Mouse (Mus musculus): ENCODE results near the gene Plb1. TPM values are rescaled to one million over a fixed set of nuclear protein-coding genes. Genes with fewer than 3 reads are reported as not detected.

The Plb1 gene
- polyA plus RNA-seq, 1 experiment: not detected

DNA sequence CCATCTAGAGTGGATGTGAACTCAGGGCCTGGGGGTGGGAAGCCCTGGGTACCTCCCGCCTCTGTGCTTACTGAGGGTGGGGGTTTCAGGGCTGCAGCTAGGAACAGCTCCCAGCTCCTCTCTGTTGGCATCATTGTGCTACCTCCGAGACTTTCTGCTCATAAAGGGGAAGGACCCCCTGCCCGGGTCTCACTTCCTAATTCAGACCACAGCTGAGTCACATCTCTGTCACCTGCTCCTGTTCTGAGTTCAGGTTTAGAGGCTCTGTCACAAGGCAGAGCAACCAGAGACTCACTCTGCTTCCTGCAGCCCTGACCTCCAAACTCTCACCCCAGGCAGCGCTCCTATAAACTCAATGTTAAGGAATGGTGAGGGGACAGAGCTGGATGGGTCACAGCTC, 53.8 kb downstream of the Plb1 start:
- no peak overlapping the region for H3K4me3 ChIP-seq (ENCODE audit: insufficient read depth, low read depth, low read length)
- H3K27ac ChIP-seq (replicated peaks; ENCODE audit: low read depth, low read length): no peak overlapping the region
- H3K4me1 ChIP-seq (ENCODE audit: control insufficient read depth, insufficient read depth, insufficient read length, low read length): no peaks in the 10 kb centered on the region

DNA sequence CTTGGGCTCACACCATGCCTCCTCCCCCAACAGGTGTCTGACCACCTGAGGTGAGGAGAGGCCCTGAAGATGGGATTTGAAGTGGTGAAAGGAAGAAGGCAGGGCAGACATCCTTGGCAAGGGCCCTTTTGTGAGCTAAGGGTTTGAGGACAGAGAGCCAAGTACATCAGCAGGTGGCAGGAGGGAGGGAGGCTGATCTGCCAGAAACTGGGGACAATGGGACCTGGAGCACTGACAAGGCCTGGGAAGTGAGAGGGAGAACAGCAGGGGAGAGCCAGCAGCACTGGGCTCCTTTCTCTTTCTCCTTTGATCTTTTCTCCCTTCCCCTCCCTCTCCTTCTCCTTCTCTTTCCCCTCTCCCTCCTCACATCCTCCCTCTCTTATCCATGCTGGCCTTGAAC, 55.5 kb downstream of the Plb1 start:
- Histone ChIP-seq H3K4me3 (ENCODE audit: insufficient read depth, low read depth, low read length) (no peak overlapping the region), H3K4me1 (ENCODE audit: control insufficient read depth, insufficient read depth, insufficient read length, low read length) (no peaks in the 10 kb centered on the region), H3K27ac (replicated peaks; ENCODE audit: low read depth, low read length) (no peak overlapping the region)

DNA sequence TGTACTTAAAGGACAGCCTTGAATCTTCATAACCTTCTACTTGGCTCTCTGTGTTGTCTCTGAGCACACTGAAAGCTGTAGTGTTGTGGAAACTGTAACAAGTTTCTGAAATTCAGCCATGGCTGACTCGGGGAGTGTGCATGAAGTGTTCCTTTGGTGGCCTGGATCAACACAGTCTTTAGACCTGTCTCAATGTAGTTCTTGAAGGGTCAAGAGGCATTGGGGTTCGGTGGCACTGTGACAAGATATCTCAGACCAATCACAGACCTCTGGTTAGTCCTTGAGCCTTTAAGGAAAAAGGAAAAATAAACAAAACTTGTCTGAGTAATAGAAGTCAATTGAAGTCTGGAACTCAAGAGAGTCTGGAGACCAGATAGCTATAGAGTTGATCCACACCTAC, 58.8 kb downstream of the Plb1 start:
- no peak overlapping the region for H3K27ac ChIP-seq (replicated peaks; ENCODE audit: low read depth, low read length)
- no peak overlapping the region for H3K4me3 ChIP-seq (ENCODE audit: insufficient read depth, low read depth, low read length)
- no peaks in the 10 kb centered on the region for H3K4me1 ChIP-seq (ENCODE audit: control insufficient read depth, insufficient read depth, insufficient read length, low read length)

DNA sequence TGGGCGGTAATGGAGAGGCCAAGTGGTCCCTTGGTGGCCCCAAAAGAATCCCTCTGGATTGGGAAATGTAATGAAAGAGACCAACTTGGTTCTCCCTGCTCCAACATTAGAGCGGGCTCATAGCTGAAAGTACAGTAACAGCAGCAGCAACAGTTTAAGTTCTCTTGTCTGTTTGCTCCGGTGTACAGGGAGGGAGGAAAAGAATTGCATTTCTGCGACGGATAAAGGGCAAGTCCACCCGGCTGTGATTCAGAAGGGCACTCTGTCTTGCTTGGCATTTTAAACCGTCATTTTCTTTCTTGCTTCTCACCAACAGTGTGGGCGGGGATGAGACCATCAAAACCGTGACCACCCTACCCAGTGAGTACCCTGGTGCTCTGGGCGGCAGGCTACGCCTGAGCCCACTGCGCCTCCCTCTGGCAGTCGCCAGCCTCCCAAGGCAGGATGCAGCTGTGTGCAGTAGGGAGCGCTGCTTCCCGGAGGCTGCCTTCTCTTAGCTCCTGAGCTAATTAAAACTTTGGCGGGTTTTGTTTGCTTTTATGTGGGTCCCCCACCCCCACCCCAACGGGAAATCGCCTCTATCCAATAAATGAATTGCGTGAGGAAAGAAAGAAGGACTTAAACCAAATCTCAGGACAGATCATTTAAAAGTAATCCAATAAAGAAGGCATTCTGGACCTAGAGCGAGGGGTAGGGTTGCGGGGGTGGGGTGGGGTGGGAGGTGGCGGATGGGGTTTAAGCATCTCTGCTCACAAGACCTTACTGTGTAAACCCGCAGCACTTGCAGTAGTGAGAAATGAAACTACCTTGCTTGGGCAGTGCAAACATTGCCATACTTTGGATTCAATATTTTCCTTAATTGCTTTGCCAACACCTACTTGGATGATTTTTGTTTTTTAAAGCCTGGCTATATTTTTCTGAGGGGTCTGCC, 70.7 kb downstream of the Plb1 start:
- H3K4me1 ChIP-seq (ENCODE audit: control insufficient read depth, insufficient read depth, insufficient read length, low read length): no peaks in the 10 kb centered on the region; the same call in 1 of the 2 replicates
- H3K27ac ChIP-seq (replicated peaks; ENCODE audit: low read depth, low read length): no peak overlapping the region
- no peak overlapping the region for H3K4me3 ChIP-seq (ENCODE audit: insufficient read depth, low read depth, low read length)

- peaks cover 3% of the 10 kb centered on the region; the same call in 1 of the 2 replicates for H3K4me1 ChIP-seq (ENCODE audit: control insufficient read depth, insufficient read depth, insufficient read length, low read length)
- H3K27ac ChIP-seq (replicated peaks; ENCODE audit: low read depth, low read length): no peak overlapping the region
These were observed 74.6 kb downstream of the Plb1 start for GRCm38 (mm10) chr5:32307106-32307505.

DNA sequence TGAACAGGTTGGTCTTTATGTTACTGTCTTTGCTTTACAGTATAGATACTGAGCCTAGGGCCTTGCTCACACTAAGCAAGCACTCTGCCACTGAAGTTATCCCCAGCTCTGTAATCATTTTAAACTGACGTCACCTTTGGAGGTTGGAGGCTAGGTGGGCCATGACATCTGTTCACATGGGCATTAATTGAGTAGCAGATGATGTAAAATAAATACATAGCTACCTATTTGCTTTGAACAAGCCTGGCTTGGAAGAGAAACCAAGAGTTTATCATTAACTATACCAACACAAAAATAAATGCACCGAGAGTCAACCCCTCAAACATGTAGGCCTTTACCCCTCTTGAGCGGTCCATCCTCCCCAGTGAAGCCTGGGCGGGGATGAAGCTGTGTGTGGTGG, 76.1 kb downstream of the Plb1 start:
- 0 out of 2 replicates have a peak, but pooled peaks cover 3% of the 10 kb centered on the region for H3K4me1 ChIP-seq (ENCODE audit: control insufficient read depth, insufficient read depth, insufficient read length, low read length)
- no peak overlapping the region for H3K27ac ChIP-seq (replicated peaks; ENCODE audit: low read depth, low read length)
- no peak overlapping the region for H3K4me3 ChIP-seq (ENCODE audit: insufficient read depth, low read depth, low read length)

More at GRCm38 (mm10) chr5:32307106-32307505, 74.6 kb downstream of the Plb1 start:
- H3K4me3 ChIP-seq (ENCODE audit: insufficient read depth, low read depth, low read length): no peak overlapping the region

- 0 out of 2 replicates have a peak, but pooled peaks cover 3% of the 10 kb centered on the region for H3K4me1 ChIP-seq (ENCODE audit: control insufficient read depth, insufficient read depth, insufficient read length, low read length)
- no peak overlapping the region for H3K4me3 ChIP-seq (ENCODE audit: insufficient read depth, low read depth, low read length)
- H3K27ac ChIP-seq (replicated peaks; ENCODE audit: low read depth, low read length): no peak overlapping the region
These were observed 77.2 kb downstream of the Plb1 start for GRCm38 (mm10) chr5:32309714-32310113.

GRCm38 (mm10) chr5:32310802-32311201, 78.3 kb downstream of the Plb1 start:
- no peak overlapping the region for H3K27ac ChIP-seq (replicated peaks; ENCODE audit: low read depth, low read length)
- H3K4me1 ChIP-seq (ENCODE audit: control insufficient read depth, insufficient read depth, insufficient read length, low read length): 0 out of 2 replicates have a peak, but pooled peaks cover 3% of the 10 kb centered on the region
- no peak overlapping the region for H3K4me3 ChIP-seq (ENCODE audit: insufficient read depth, low read depth, low read length)

DNA sequence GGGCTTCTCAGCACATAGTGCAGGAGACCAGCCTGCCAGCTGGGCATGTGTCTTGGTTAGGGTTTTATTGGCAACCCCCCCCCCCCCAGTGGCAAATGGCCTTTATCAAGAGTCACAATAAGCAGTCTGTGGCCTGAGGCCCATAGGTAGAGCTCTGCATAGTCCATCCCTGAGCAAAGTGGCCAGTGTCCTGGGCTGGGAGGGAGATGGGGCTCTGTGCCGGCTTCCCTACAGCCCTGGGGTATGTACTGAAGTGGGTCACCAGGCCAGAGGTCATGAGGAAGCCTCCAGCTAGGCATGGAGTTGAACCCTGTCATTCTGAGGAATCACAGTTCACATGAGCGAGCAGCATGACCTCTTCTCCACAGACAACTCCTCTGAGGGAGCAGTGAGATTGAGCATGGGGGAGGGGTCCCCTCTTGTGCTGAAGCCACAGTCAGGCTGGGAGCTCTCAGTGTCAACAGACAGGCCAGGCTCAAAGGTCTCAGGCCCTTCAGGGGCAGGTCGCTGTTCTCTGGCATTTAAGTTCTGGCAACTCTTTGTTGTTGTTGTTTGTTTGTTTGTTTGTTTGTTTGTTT, 79.2 kb downstream of the Plb1 start:
- Histone ChIP-seq H3K4me1 (ENCODE audit: control insufficient read depth, insufficient read depth, insufficient read length, low read length) (0 out of 2 replicates have a peak, but pooled peaks cover 3% of the 10 kb centered on the region), H3K27ac (replicated peaks; ENCODE audit: low read depth, low read length) (no peak overlapping the region), H3K4me3 (ENCODE audit: insufficient read depth, low read depth, low read length) (no peak overlapping the region)

GRCm38 (mm10) chr5:32313671-32314070, 81.2 kb downstream of the Plb1 start:
- H3K4me3 ChIP-seq (ENCODE audit: insufficient read depth, low read depth, low read length): no peak overlapping the region
- 0 out of 2 replicates have a peak, but pooled peaks cover 3% of the 10 kb centered on the region for H3K4me1 ChIP-seq (ENCODE audit: control insufficient read depth, insufficient read depth, insufficient read length, low read length)
- H3K27ac ChIP-seq (replicated peaks; ENCODE audit: low read depth, low read length): no peak overlapping the region

DNA sequence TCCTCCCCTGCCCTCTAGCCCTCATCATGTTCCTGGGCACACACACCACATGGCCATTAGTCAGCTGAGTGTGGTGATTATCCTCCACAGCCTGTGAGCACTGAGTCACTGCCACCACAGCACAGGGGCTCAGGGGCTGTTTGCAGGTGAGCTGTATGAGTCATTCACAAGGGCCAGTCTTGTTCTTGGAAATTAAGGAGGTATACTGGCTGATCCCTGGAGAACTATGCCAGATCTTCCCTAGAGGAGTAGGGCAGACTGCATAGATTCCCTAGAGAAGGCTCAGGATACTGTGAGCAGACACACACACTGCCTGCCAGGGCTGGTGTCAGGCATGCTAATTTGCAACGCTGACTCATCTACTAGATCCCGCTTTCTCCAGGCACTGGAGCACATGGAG, 82.2 kb downstream of the Plb1 start:
- H3K4me1 ChIP-seq (ENCODE audit: control insufficient read depth, insufficient read depth, insufficient read length, low read length): 0 out of 2 replicates have a peak, but pooled peaks cover 3% of the 10 kb centered on the region
- H3K27ac ChIP-seq (replicated peaks; ENCODE audit: low read depth, low read length): no peak overlapping the region
- no peak overlapping the region for H3K4me3 ChIP-seq (ENCODE audit: insufficient read depth, low read depth, low read length)

DNA sequence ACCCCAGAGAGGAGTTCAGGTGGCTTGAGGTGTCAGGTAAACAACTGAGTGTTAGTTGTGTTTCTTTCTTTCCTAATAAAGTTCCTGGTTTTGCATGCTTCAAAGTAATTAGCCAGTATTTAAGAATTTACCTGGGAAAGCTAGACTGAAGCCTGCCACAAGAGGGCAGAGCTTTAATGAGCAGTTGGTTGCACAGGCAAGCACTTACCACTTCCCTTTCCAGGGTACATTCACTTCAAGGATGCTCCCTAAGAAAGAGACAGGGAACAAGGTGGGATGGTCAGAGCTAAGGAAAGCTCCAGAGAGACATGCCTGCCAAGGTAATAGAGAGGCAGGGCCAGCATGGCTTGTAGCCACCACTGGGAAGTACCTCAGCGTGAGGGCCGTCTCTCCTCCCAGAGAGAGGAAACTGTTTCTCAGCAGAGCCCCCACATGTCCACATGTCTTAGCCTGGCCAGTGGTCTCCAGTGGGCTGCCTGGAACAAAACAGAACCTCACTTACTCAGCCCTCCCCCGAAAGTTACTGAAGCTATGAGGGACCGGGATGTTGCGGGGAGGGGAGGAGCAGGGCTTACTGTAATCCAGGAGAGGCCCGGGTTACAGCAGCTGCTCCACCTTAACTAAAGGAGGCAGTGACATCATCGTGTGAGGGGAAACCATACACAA, 89.8 kb downstream of the Plb1 start:
- Histone ChIP-seq H3K27ac (replicated peaks; ENCODE audit: low read depth, low read length) (no peak overlapping the region), H3K4me3 (ENCODE audit: insufficient read depth, low read depth, low read length) (no peak overlapping the region), H3K4me1 (ENCODE audit: control insufficient read depth, insufficient read depth, insufficient read length, low read length) (no peaks in the 10 kb centered on the region)

GRCm38 (mm10) chr5:32328139-32328538, 95.6 kb downstream of the Plb1 start:
- H3K4me1 ChIP-seq (ENCODE audit: control insufficient read depth, insufficient read depth, insufficient read length, low read length): peaks cover 11% of the 10 kb centered on the region; the same call in 1 of the 2 replicates
- no peak overlapping the region for H3K4me3 ChIP-seq (ENCODE audit: insufficient read depth, low read depth, low read length)
- peak overlapping the region; percentile 78 for H3K27ac ChIP-seq (replicated peaks; ENCODE audit: low read depth, low read length)

- Histone ChIP-seq H3K27ac (replicated peaks; ENCODE audit: low read depth, low read length) (no peak overlapping the region), H3K4me1 (ENCODE audit: control insufficient read depth, insufficient read depth, insufficient read length, low read length) (peaks cover 8% of the 10 kb centered on the region), H3K4me3 (ENCODE audit: insufficient read depth, low read depth, low read length) (no peak overlapping the region)
These were observed 100.1 kb downstream of the Plb1 start for GRCm38 (mm10) chr5:32332591-32332990.

DNA sequence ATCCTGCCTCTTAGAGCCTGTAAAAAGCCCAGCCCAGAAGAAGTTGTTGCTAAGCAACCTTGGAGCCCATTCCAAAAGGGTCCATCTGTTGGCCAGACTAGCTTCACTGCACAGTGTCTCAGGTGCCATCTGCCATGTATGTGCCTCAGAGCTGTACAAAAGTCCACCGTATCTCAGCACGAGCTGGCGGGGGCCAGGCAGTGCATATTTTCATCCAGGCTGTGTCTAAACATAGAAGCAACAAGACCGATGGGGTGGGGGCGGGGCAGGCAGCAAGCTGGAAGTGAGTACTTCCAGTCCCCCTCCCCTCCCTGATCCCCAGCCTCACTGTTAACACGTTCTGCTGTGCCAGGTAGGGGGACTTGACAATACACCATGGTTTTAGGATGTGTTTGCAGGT, 102.7 kb downstream of the Plb1 start:
- no peak overlapping the region for H3K4me3 ChIP-seq (ENCODE audit: insufficient read depth, low read depth, low read length)
- H3K27ac ChIP-seq (replicated peaks; ENCODE audit: low read depth, low read length): no peak overlapping the region
- H3K4me1 ChIP-seq (ENCODE audit: control insufficient read depth, insufficient read depth, insufficient read length, low read length): peaks cover 5% of the 10 kb centered on the region
